Mouse (Mus musculus) MEL (cell line): ENCODE data around the gene Anapc15-ps.

Source experiments
- HCFC1 ChIP-seq: IDR thresholded peaks from 2 replicates; pipeline ENCODE4 v1.6.1; 2012; ENCODE audit warnings: low read depth, mild to moderate bottlenecking, inconsistent platforms, low read length, improper control_type of control experiment, moderate library complexity
- MAX ChIP-seq: IDR thresholded peaks from 2 replicates; pipeline ENCODE4 v1.6.1; 2011; ENCODE audit warnings: low read length, improper control_type of control experiment
- POLR2AphosphoS2 ChIP-seq: IDR thresholded peaks from 2 replicates; pipeline ENCODE4 v1.6.1; 2011; ENCODE audit warnings: low read length, improper control_type of control experiment
- TAL1 ChIP-seq: IDR thresholded peaks from 2 replicates; pipeline ENCODE4 v1.6.1; 2012; ENCODE audit warnings: mild to moderate bottlenecking, inconsistent platforms, low read length, moderate library complexity, mixed read lengths
- TCF12 ChIP-seq: IDR thresholded peaks from 2 replicates; pipeline ENCODE4 v1.6.1; 2014; ENCODE audit warnings: low read depth, mild to moderate bottlenecking, inconsistent platforms, low read length, improper control_type of control experiment, moderate library complexity

DNA sequence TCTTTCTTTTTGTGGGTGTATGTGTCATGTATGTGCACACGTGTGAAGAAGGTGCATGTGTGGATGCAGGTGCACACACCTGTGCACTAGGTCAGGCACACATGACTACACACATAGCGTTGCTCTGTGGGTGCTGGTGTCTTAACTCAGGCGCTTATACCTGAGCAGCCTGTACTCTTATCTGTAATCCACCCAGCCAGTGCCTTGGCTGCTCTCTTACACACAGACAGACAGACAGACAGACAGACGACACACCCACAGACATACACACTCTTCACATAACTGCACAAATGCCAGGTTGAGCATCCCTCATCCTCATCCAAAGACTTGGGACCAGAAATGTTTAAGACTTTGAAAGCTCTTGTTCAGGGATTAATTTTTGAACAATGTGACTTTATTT, 12.8 kb upstream of the Anapc15-ps start:
- TF ChIP-seq TAL1 (no peak), POLR2AphosphoS2 (no peak), HCFC1 (no peak), MAX (no peak), TCF12 (no peak)
